Mouse (Mus musculus): ENCODE results near the gene Rab10. TPM values are rescaled to one million over a fixed set of nuclear protein-coding genes. Genes with fewer than 3 reads are reported as not detected.

Rab10 gene
- polyA plus RNA-seq, 1 experiment from 2014 or later = 151 TPM

GRCm38 (mm10) chr12:3285377-3285776 lies 24.4 kb downstream of the Rab10 start:
- H3K27me3 ChIP-seq (ENCODE audit: control insufficient read depth, insufficient read depth, low read depth, low read length) = no peaks in the 10 kb centered on the region
- WGBS = 91% methylated on average over 6 of the region's 6 CpGs
- ATAC-seq = no peak

GRCm38 (mm10) chr12:3284463-3284862 lies 25.3 kb downstream of the Rab10 start:
- Histone ChIP-seq H3K9ac (ENCODE audit: low read depth, low read length) (no peak overlapping the region), H3K27me3 (ENCODE audit: control insufficient read depth, insufficient read depth, low read depth, low read length) (no peaks in the 10 kb centered on the region), H3K4me1 (ENCODE audit: control insufficient read depth, insufficient read depth, low read length) (no peaks in the 10 kb centered on the region), H3K4me2 (ENCODE audit: low read length) (no peak overlapping the region), H3K4me3 (ENCODE audit: low read depth, low read length) (no peak overlapping the region), H3K9me3 (replicated peaks; ENCODE audit: control insufficient read depth, low read length, poor library complexity, severe bottlenecking) (peaks cover 2% of the 10 kb centered on the region; the same call in 1 of the 2 replicates), H3K36me3 (ENCODE audit: control insufficient read depth, insufficient read depth, low read length) (peaks cover 3% of the 10 kb centered on the region; the same call in 1 of the 2 replicates), H3K27ac (ENCODE audit: low read length) (no peak overlapping the region)
- no peak for ATAC-seq
- WGBS = 92% methylated on average over 2 of the region's 2 CpGs

More at GRCm38 (mm10) chr12:3285377-3285776, 24.4 kb downstream of the Rab10 start:
- H3K9me3 ChIP-seq (replicated peaks; ENCODE audit: control insufficient read depth, low read length, poor library complexity, severe bottlenecking) = 0 out of 2 replicates have a peak, but pooled peaks cover 2% of the 10 kb centered on the region
- H3K4me1 ChIP-seq (ENCODE audit: control insufficient read depth, insufficient read depth, low read length) = no peaks in the 10 kb centered on the region
- no peak overlapping the region for H3K27ac ChIP-seq (ENCODE audit: low read length)
- no peak overlapping the region for H3K9ac ChIP-seq (ENCODE audit: low read depth, low read length)
- H3K36me3 ChIP-seq (ENCODE audit: control insufficient read depth, insufficient read depth, low read length) = peaks cover 3% of the 10 kb centered on the region; the same call in 1 of the 2 replicates
- H3K4me2 ChIP-seq (ENCODE audit: low read length) = no peak overlapping the region
- no peak overlapping the region for H3K4me3 ChIP-seq (ENCODE audit: low read depth, low read length)

- Histone ChIP-seq H3K27me3 (ENCODE audit: control insufficient read depth, insufficient read depth, low read depth, low read length) (no peaks in the 10 kb centered on the region), H3K9ac (ENCODE audit: low read depth, low read length) (no peak overlapping the region), H3K36me3 (ENCODE audit: control insufficient read depth, insufficient read depth, low read length) (peaks cover 3% of the 10 kb centered on the region; the same call in 1 of the 2 replicates), H3K9me3 (replicated peaks; ENCODE audit: control insufficient read depth, low read length, poor library complexity, severe bottlenecking) (peaks cover 2% of the 10 kb centered on the region; the same call in 1 of the 2 replicates), H3K4me1 (ENCODE audit: control insufficient read depth, insufficient read depth, low read length) (no peaks in the 10 kb centered on the region), H3K4me2 (ENCODE audit: low read length) (no peak overlapping the region), H3K27ac (ENCODE audit: low read length) (no peak overlapping the region), H3K4me3 (ENCODE audit: low read depth, low read length) (no peak overlapping the region)
- no peak for ATAC-seq
- WGBS = 95% methylated on average over 4 of the region's 4 CpGs
These were observed 25.8 kb downstream of the Rab10 start for GRCm38 (mm10) chr12:3283829-3284440.

GRCm38 (mm10) chr12:3282954-3283353 lies 26.8 kb downstream of the Rab10 start:
- no peak overlapping the region for H3K4me2 ChIP-seq (ENCODE audit: low read length)
- no peak overlapping the region for H3K4me3 ChIP-seq (ENCODE audit: low read depth, low read length)
- H3K36me3 ChIP-seq (ENCODE audit: control insufficient read depth, insufficient read depth, low read length) = peaks cover 3% of the 10 kb centered on the region; the same call in 1 of the 2 replicates
- ATAC-seq = no peak
- H3K27ac ChIP-seq (ENCODE audit: low read length) = no peak overlapping the region
- no peaks in the 10 kb centered on the region for H3K27me3 ChIP-seq (ENCODE audit: control insufficient read depth, insufficient read depth, low read depth, low read length)
- 82% methylated on average over 1 of the region's 1 CpGs for WGBS
- no peak overlapping the region for H3K9ac ChIP-seq (ENCODE audit: low read depth, low read length)
- H3K9me3 ChIP-seq (replicated peaks; ENCODE audit: control insufficient read depth, low read length, poor library complexity, severe bottlenecking) = peaks cover under 1% of the 10 kb centered on the region; the same call in 1 of the 2 replicates
- no peaks in the 10 kb centered on the region for H3K4me1 ChIP-seq (ENCODE audit: control insufficient read depth, insufficient read depth, low read length)

- 90% methylated on average over 2 of the region's 2 CpGs for WGBS
- H3K9me3 ChIP-seq (replicated peaks; ENCODE audit: control insufficient read depth, low read length, poor library complexity, severe bottlenecking) = no peaks in the 10 kb centered on the region; the same call in 1 of the 2 replicates
- H3K27ac ChIP-seq (ENCODE audit: low read length) = no peak overlapping the region
- no peaks in the 10 kb centered on the region for H3K27me3 ChIP-seq (ENCODE audit: control insufficient read depth, insufficient read depth, low read depth, low read length)
- no peak for ATAC-seq
- no peaks in the 10 kb centered on the region for H3K4me1 ChIP-seq (ENCODE audit: control insufficient read depth, insufficient read depth, low read length)
- no peak overlapping the region for H3K9ac ChIP-seq (ENCODE audit: low read depth, low read length)
- H3K4me3 ChIP-seq (ENCODE audit: low read depth, low read length) = no peak overlapping the region
- peaks cover 3% of the 10 kb centered on the region; the same call in 1 of the 2 replicates for H3K36me3 ChIP-seq (ENCODE audit: control insufficient read depth, insufficient read depth, low read length)
- H3K4me2 ChIP-seq (ENCODE audit: low read length) = no peak overlapping the region
These were observed 27.2 kb downstream of the Rab10 start for GRCm38 (mm10) chr12:3282520-3282919.

GRCm38 (mm10) chr12:3278880-3279339 lies 30.9 kb downstream of the Rab10 start:
- H3K9ac ChIP-seq (ENCODE audit: low read depth, low read length) = no peak overlapping the region
- 91% methylated on average over 2 of the region's 2 CpGs for WGBS

GRCm38 (mm10) chr12:3270818-3271217 lies 39.0 kb downstream of the Rab10 start:
- ATAC-seq = no peak
- Histone ChIP-seq H3K36me3 (ENCODE audit: control insufficient read depth, insufficient read depth, low read length) (no peaks in the 10 kb centered on the region), H3K27me3 (ENCODE audit: control insufficient read depth, insufficient read depth, low read depth, low read length) (no peaks in the 10 kb centered on the region)

More at GRCm38 (mm10) chr12:3278880-3279339, 30.9 kb downstream of the Rab10 start:
- H3K27me3 ChIP-seq (ENCODE audit: control insufficient read depth, insufficient read depth, low read depth, low read length) = no peaks in the 10 kb centered on the region
- H3K36me3 ChIP-seq (ENCODE audit: control insufficient read depth, insufficient read depth, low read length) = peaks cover 3% of the 10 kb centered on the region; the same call in 1 of the 2 replicates
- H3K4me1 ChIP-seq (ENCODE audit: control insufficient read depth, insufficient read depth, low read length) = no peaks in the 10 kb centered on the region
- no peak overlapping the region for H3K27ac ChIP-seq (ENCODE audit: low read length)
- H3K4me2 ChIP-seq (ENCODE audit: low read length) = no peak overlapping the region
- no peak for ATAC-seq
- H3K9me3 ChIP-seq (replicated peaks; ENCODE audit: control insufficient read depth, low read length, poor library complexity, severe bottlenecking) = no peaks in the 10 kb centered on the region; the same call in 1 of the 2 replicates
- H3K4me3 ChIP-seq (ENCODE audit: low read depth, low read length) = no peak overlapping the region

GRCm38 (mm10) chr12:3267397-3267796 lies 42.4 kb downstream of the Rab10 start:
- H3K4me3 ChIP-seq (ENCODE audit: low read depth, low read length) = no peak overlapping the region
- ATAC-seq = no peak
- H3K27ac ChIP-seq (ENCODE audit: low read length) = no peak overlapping the region
- no peak overlapping the region for H3K9ac ChIP-seq (ENCODE audit: low read depth, low read length)
- 92% methylated on average over 2 of the region's 2 CpGs for WGBS
- no peaks in the 10 kb centered on the region for H3K27me3 ChIP-seq (ENCODE audit: control insufficient read depth, insufficient read depth, low read depth, low read length)
- no peaks in the 10 kb centered on the region for H3K36me3 ChIP-seq (ENCODE audit: control insufficient read depth, insufficient read depth, low read length)
- H3K4me1 ChIP-seq (ENCODE audit: control insufficient read depth, insufficient read depth, low read length) = no peaks in the 10 kb centered on the region
- H3K4me2 ChIP-seq (ENCODE audit: low read length) = no peak overlapping the region
- no peaks in the 10 kb centered on the region for H3K9me3 ChIP-seq (replicated peaks; ENCODE audit: control insufficient read depth, low read length, poor library complexity, severe bottlenecking)

More at GRCm38 (mm10) chr12:3270818-3271217, 39.0 kb downstream of the Rab10 start:
- Histone ChIP-seq H3K9me3 (replicated peaks; ENCODE audit: control insufficient read depth, low read length, poor library complexity, severe bottlenecking) (no peaks in the 10 kb centered on the region), H3K4me3 (ENCODE audit: low read depth, low read length) (no peak overlapping the region), H3K27ac (ENCODE audit: low read length) (no peak overlapping the region), H3K4me2 (ENCODE audit: low read length) (no peak overlapping the region), H3K9ac (ENCODE audit: low read depth, low read length) (no peak overlapping the region), H3K4me1 (ENCODE audit: control insufficient read depth, insufficient read depth, low read length) (no peaks in the 10 kb centered on the region)

GRCm38 (mm10) chr12:3265188-3265587 lies 44.6 kb downstream of the Rab10 start:
- no peaks in the 10 kb centered on the region for H3K27me3 ChIP-seq (ENCODE audit: control insufficient read depth, insufficient read depth, low read depth, low read length)
- WGBS = 96% methylated on average over 2 of the region's 2 CpGs
- H3K4me3 ChIP-seq (ENCODE audit: low read depth, low read length) = no peak overlapping the region
- H3K4me1 ChIP-seq (ENCODE audit: control insufficient read depth, insufficient read depth, low read length) = no peaks in the 10 kb centered on the region
- no peak for ATAC-seq
- no peak overlapping the region for H3K9ac ChIP-seq (ENCODE audit: low read depth, low read length)
- no peaks in the 10 kb centered on the region for H3K9me3 ChIP-seq (replicated peaks; ENCODE audit: control insufficient read depth, low read length, poor library complexity, severe bottlenecking)
- H3K27ac ChIP-seq (ENCODE audit: low read length) = no peak overlapping the region
- no peak overlapping the region for H3K4me2 ChIP-seq (ENCODE audit: low read length)
- no peaks in the 10 kb centered on the region for H3K36me3 ChIP-seq (ENCODE audit: control insufficient read depth, insufficient read depth, low read length)

All from midbrain, embryonic 16.5 days (tissue).